Mouse (Mus musculus) cerebellum, postnatal 14 days (tissue): ENCODE data around the gene Lcor.

ENCODE experiments used
- DNase-seq, 2 experiments: peaks; one replicate each; pipeline ENCODE4 v3.0.0; 2021; ENCODE audit warnings: mixed read lengths in 2 of 2

The Lcor gene

GRCm38 (mm10) chr19:41482190-41482908 is at the start of gene Lcor:
Gene Lcor, plus strand, starts transcription at chr19:41482637.
- peak; percentile 84 to 90 for DNase-seq

GRCm38 (mm10) chr19:41435366-41435765 is 47.1 kb upstream of the Lcor start:
- no peak for DNase-seq

- DNase-seq, result no peak
Measured at GRCm38 (mm10) chr19:41436461-41436860, 46.0 kb upstream of the Lcor start.

GRCm38 (mm10) chr19:41438953-41439352 is 43.5 kb upstream of the Lcor start:
- DNase-seq, result peak in 1 of 2 experiments; percentile 45

- no peak for DNase-seq
Measured at GRCm38 (mm10) chr19:41441446-41441845, 41.0 kb upstream of the Lcor start.

GRCm38 (mm10) chr19:41441911-41442607 is 40.4 kb upstream of the Lcor start:
- DNase-seq, result peak in 1 of 2 experiments; percentile 22

GRCm38 (mm10) chr19:41442608-41442969 is 39.8 kb upstream of the Lcor start:
- DNase-seq, result peak; percentile 42 to 75

GRCm38 (mm10) chr19:41444491-41444890 is 37.9 kb upstream of the Lcor start:
- no peak for DNase-seq

- no peak for DNase-seq
Measured at GRCm38 (mm10) chr19:41445013-41445610, 37.3 kb upstream of the Lcor start.

GRCm38 (mm10) chr19:41445723-41446122 is 36.7 kb upstream of the Lcor start:
- DNase-seq, result no peak

- DNase-seq, result no peak
Measured at GRCm38 (mm10) chr19:41447166-41447565, 35.3 kb upstream of the Lcor start.

GRCm38 (mm10) chr19:41447760-41448159 is 34.7 kb upstream of the Lcor start:
- no peak for DNase-seq

- no peak for DNase-seq
Measured at GRCm38 (mm10) chr19:41449415-41450075, 32.9 kb upstream of the Lcor start.

- DNase-seq, result no peak
Measured at GRCm38 (mm10) chr19:41452166-41452565, 30.3 kb upstream of the Lcor start.

- DNase-seq, result no peak
Measured at GRCm38 (mm10) chr19:41454601-41455000, 27.8 kb upstream of the Lcor start.

GRCm38 (mm10) chr19:41455091-41455626 is 27.3 kb upstream of the Lcor start:
- DNase-seq, result no peak

GRCm38 (mm10) chr19:41457181-41457580 is 25.3 kb upstream of the Lcor start:
- DNase-seq, result no peak

- DNase-seq, result no peak
Measured at GRCm38 (mm10) chr19:41462166-41462735, 20.2 kb upstream of the Lcor start.

GRCm38 (mm10) chr19:41463841-41464240 is 18.6 kb upstream of the Lcor start:
- no peak for DNase-seq

- no peak for DNase-seq
Measured at GRCm38 (mm10) chr19:41466475-41466874, 16.0 kb upstream of the Lcor start.

GRCm38 (mm10) chr19:41473566-41474135 is 8.8 kb upstream of the Lcor start:
- DNase-seq, result no peak

GRCm38 (mm10) chr19:41474943-41475342 is 7.5 kb upstream of the Lcor start:
- no peak for DNase-seq
